Mouse (Mus musculus): ENCODE results near the gene Notch3.

DNA sequence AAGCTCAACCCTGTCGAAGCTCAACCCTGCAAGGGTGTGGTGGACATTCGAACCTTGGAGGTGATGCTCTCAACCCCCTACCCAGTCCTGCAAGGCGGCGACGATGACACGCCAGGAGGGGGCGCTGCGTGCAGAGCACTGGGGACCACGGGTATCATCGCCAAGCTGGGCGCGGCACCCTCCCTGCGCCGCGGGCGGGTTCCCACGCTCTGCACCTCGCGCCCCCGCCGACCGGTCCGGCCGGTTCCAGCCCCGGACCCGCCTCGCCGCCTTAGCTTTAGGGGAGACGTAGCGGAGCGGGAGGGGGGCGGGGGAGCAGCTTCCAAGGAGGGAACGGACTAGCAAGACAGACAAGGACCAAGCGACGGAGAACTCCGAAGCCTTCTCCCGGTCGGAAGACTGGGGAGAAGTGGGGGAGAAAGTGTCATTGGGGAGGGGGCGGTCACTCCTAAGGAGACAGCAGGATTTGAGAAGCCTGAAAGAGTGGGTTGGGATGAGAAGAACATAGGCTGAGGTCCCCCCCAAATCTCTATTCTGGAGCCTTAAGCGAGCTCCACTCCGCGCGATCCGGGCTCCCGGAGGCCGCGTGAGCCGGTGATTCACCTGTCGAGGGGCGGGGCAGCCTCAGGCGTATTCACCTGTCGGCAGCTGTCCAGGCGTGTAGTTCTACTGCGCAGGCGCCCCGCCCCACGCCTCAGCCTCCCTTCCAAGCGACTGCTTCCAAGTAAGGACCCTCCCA lies 4.4 kb downstream of the Notch3 start:
- peak; percentile 65; the same call in 1 of the 2 replicates for TF ChIP-seq CTCF (IDR thresholded peaks at IDR 0.05; ENCODE audit: low read depth, low read length)
- no peak for TF ChIP-seq POLR2A (IDR thresholded peaks at IDR 0.05; ENCODE audit: borderline replicate concordance, low read depth, low read length)

Data from bone marrow macrophage, adult 2 months (primary cell).